Comparison of ENCODE assay signal across 21 mouse cellular contexts in the genomic region with DNA sequence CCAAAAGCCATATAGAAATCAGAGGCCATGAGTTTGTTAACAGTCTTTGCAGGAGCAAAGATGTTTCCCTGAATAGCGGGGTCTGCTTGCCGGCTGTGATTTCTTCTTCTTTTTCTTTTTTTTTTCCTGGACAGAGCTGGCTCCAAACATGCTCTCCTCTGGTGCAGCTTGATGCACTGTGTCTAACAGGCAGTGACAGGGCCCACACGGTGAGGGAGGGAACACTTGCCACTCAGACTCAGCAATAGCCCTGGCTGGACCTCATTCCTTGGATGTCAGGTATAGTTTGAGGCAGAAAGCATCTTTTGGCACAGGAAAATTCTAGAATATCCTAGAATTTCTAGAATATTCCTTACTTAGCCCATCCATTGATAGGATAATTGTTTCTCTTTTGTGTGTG.
DNase-seq lines count a peak whose midpoint lies in the region; ATAC-seq lines count a peak whose summit lies in the region.
"Had no signal": no experiment of that assay in that cellular context is flagged by ENCODE, and none has a peak within 500 bp of the region (broad histone marks: within the 10 kb centered on the region; RNA-seq: fewer than 3 reads in every experiment).

No protein-coding gene starts in this region.

- no peak overlapping the region for H3K4me2 ChIP-seq in embryonic facial prominence, embryonic 14.5 days (ENCODE audit: low read depth, low read length)
- H3K4me2 ChIP-seq: embryonic facial prominence, embryonic 12.5 days; forebrain, embryonic 13.5 days; hindbrain, embryonic 13.5 days; liver, embryonic 13.5 days; midbrain, embryonic 12.5 days; neural tube, embryonic 12.5 days; stomach, embryonic 15.5 days had no signal

- peak; percentile 14 for DNase-seq in embryonic facial prominence, embryonic 14.5 days (ENCODE audit: low spot score)
- no peak for DNase-seq in embryonic facial prominence, embryonic 10.5 days (ENCODE audit: low spot score)
- DNase-seq in retina, postnatal 1 day: peak; percentile 29
- DNase-seq in retina, embryonic 14.5 days (ENCODE audit: low spot score): no peak
- DNase-seq in cerebellum, postnatal 14 days: peak; percentile 80 to 87
- DNase-seq in ovary, postnatal 36 days (ENCODE audit: low spot score): no peak
- no peak for DNase-seq in kidney, postnatal 36 days
- DNase-seq: adrenal gland, adult 2 months; gastrocnemius, adult 2 months; kidney, adult 2 months; kidney, postnatal 14 days; liver, embryonic 13.5 days; lung, adult 2 months; lung, postnatal 14 days; thymus, postnatal 36 days had no signal

- no peak overlapping the region for H3K27ac ChIP-seq in embryonic facial prominence, embryonic 14.5 days (replicated peaks; ENCODE audit: low read depth, low read length)
- no peak overlapping the region for H3K27ac ChIP-seq in embryonic facial prominence, embryonic 10.5 days (replicated peaks)
- H3K27ac ChIP-seq: embryonic facial prominence, embryonic 12.5 days; forebrain, embryonic 13.5 days; gastrocnemius, adult 2 months; hindbrain, embryonic 13.5 days; liver, embryonic 13.5 days; midbrain, embryonic 12.5 days; neural tube, embryonic 12.5 days; stomach, embryonic 15.5 days had no signal

- no peaks in the 10 kb centered on the region for H3K36me3 ChIP-seq in embryonic facial prominence, embryonic 14.5 days (ENCODE audit: control insufficient read depth, insufficient read depth, low read length)
- no peaks in the 10 kb centered on the region for H3K36me3 ChIP-seq in embryonic facial prominence, embryonic 10.5 days (replicated peaks)
- H3K36me3 ChIP-seq: embryonic facial prominence, embryonic 12.5 days; hindbrain, embryonic 13.5 days; liver, embryonic 13.5 days; midbrain, embryonic 12.5 days; neural tube, embryonic 12.5 days; stomach, embryonic 15.5 days had no signal

- H3K9me3 ChIP-seq in embryonic facial prominence, embryonic 14.5 days (ENCODE audit: control insufficient read depth, low read length): no peaks in the 10 kb centered on the region
- no peaks in the 10 kb centered on the region for H3K9me3 ChIP-seq in embryonic facial prominence, embryonic 10.5 days
- H3K9me3 ChIP-seq: embryonic facial prominence, embryonic 12.5 days; forebrain, embryonic 13.5 days; hindbrain, embryonic 13.5 days; liver, embryonic 13.5 days; midbrain, embryonic 12.5 days; neural tube, embryonic 12.5 days; stomach, embryonic 15.5 days had no signal

- H3K27me3 ChIP-seq in embryonic facial prominence, embryonic 14.5 days (replicated peaks; ENCODE audit: control insufficient read depth, insufficient read depth, low read length): no peaks in the 10 kb centered on the region
- H3K27me3 ChIP-seq in embryonic facial prominence, embryonic 10.5 days (replicated peaks; ENCODE audit: low read depth, poor library complexity, severe bottlenecking): no peaks in the 10 kb centered on the region
- H3K27me3 ChIP-seq: embryonic facial prominence, embryonic 12.5 days; forebrain, embryonic 13.5 days; hindbrain, embryonic 13.5 days; liver, embryonic 13.5 days; midbrain, embryonic 12.5 days; neural tube, embryonic 12.5 days; stomach, embryonic 15.5 days had no signal

- H3K4me1 ChIP-seq in embryonic facial prominence, embryonic 14.5 days (ENCODE audit: control insufficient read depth, insufficient read depth, low read length): no peaks in the 10 kb centered on the region
- H3K4me1 ChIP-seq in embryonic facial prominence, embryonic 10.5 days: no peaks in the 10 kb centered on the region
- H3K4me1 ChIP-seq: embryonic facial prominence, embryonic 12.5 days; forebrain, embryonic 13.5 days; hindbrain, embryonic 13.5 days; liver, embryonic 13.5 days; midbrain, embryonic 12.5 days; neural tube, embryonic 12.5 days; stomach, embryonic 15.5 days had no signal

- 44% methylated on average over 3 of the region's 3 CpGs for WGBS in embryonic facial prominence, embryonic 14.5 days
- WGBS in embryonic facial prominence, embryonic 10.5 days: 81% methylated on average over 3 of the region's 3 CpGs

- no peak overlapping the region for H3K4me3 ChIP-seq in embryonic facial prominence, embryonic 14.5 days (ENCODE audit: low read depth, low read length)
- no peak overlapping the region for H3K4me3 ChIP-seq in embryonic facial prominence, embryonic 10.5 days
- H3K4me3 ChIP-seq: embryonic facial prominence, embryonic 12.5 days; forebrain, embryonic 13.5 days; gastrocnemius, adult 2 months; hindbrain, embryonic 13.5 days; liver, embryonic 13.5 days; midbrain, embryonic 12.5 days; neural tube, embryonic 12.5 days; stomach, embryonic 15.5 days had no signal

- ATAC-seq in embryonic facial prominence, embryonic 14.5 days (ENCODE audit: low read depth): no peak
- ATAC-seq: forebrain, embryonic 13.5 days had no signal

- H3K9ac ChIP-seq in embryonic facial prominence, embryonic 14.5 days (ENCODE audit: low read depth, low read length): no peak overlapping the region
- H3K9ac ChIP-seq: embryonic facial prominence, embryonic 12.5 days; forebrain, embryonic 13.5 days; hindbrain, embryonic 13.5 days; liver, embryonic 13.5 days; midbrain, embryonic 12.5 days; neural tube, embryonic 12.5 days; stomach, embryonic 15.5 days had no signal

Comparison
In these comparisons a context has a peak if more than half of its experiments do, and no peak if none do; other contexts are left out.
1. DNase-seq: peak in embryonic facial prominence, embryonic 14.5 days (single experiment), retina, postnatal 1 day (single experiment) and cerebellum, postnatal 14 days (2 of 2); none in embryonic facial prominence, embryonic 10.5 days (single experiment), retina, embryonic 14.5 days (single experiment), ovary, postnatal 36 days (single experiment) and kidney, postnatal 36 days (0 of 2).